Mouse (Mus musculus) cerebellum, adult 2 months (tissue): ENCODE results near the gene Atpif1.

Experiments
- CTCF ChIP-seq: fragments of 200-500 bp; IDR thresholded peaks from 2 replicates; pipeline ENCODE4 v1.5.1; 2011; ENCODE audit warnings: low read depth, mild to moderate bottlenecking, control low read depth, low read length, moderate library complexity, borderline replicate concordance; ENCODE audit not compliant: insufficient read depth
- POLR2A ChIP-seq: fragments of 200-500 bp; IDR thresholded peaks from 2 replicates; pipeline ENCODE4 v1.6.1; 2011; ENCODE audit warnings: low read length, control low read depth, borderline replicate concordance; ENCODE audit not compliant: insufficient read depth

DNA sequence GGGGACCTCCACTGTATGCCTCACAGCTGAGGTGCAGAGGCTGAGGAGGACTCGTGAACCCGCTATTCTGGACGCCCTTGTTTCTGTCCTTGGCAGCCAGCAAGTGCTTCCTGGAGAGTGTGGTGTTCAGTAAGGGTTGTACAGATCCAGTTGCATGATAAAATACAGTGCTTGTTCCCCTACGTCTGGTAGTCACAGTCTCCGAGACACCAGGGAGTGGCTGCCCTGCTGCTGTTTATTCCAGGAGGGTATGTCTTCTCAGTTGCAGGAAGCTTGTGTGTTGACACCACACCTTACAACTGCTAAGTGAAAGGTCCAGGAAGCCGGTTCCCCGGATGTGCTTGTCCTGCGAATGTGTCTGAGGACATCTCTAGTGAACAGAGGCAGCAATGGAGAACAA lies 21.2 kb upstream of the Atpif1 start:
- TF ChIP-seq CTCF = no peak
- TF ChIP-seq POLR2A = no peak
